Mouse (Mus musculus) lung, adult 2 months (tissue): Measurements from ENCODE around the gene Isoc2b.

ENCODE experiments used
- CTCF ChIP-seq: fragments of 200-500 bp; IDR thresholded peaks from 2 replicates; pipeline ENCODE4 v1.5.1; 2011; ENCODE audit warnings: mild to moderate bottlenecking, low read length, control low read depth; ENCODE audit not compliant: insufficient read depth
- POLR2A ChIP-seq: fragments of 200-500 bp; IDR thresholded peaks from 2 replicates; pipeline ENCODE4 v1.6.1; 2011; ENCODE audit warnings: low read depth, mild to moderate bottlenecking, control low read depth, low read length, borderline replicate concordance; ENCODE audit errors: extremely low read depth

- peak; percentile 25; the same call in 1 of the 2 replicates for TF ChIP-seq CTCF
- no peak for TF ChIP-seq POLR2A
These were observed 8.1 kb upstream of the Isoc2b start for GRCm38 (mm10) chr7:4878186-4878585.
